Mouse (Mus musculus) liver, postnatal 0 days (tissue): Measurements from ENCODE around the gene Rsg1. TPM values are rescaled to one million over a fixed set of nuclear protein-coding genes. Genes with fewer than 3 reads are reported as not detected.

Experiments
- ATAC-seq: fragments of 200-750 bp; cut with Nextera tagmentation; 2 replicates; pipeline ENCODE4 v1.8.0; 2017; ENCODE audit warnings: mild to moderate bottlenecking, moderate library complexity
- DNase-seq: peaks from one replicate; pipeline ENCODE4 v3.0.0-alpha.2; 2016
- H3K27ac ChIP-seq: fragments of 300-500 bp; sonication (generic); 2 replicates; pipeline ENCODE4 v1.5.1; 2014; ENCODE audit warnings: antibody characterized with exemption, moderate library complexity, mild to moderate bottlenecking, low read depth
- H3K27me3 ChIP-seq: fragments of 300-500 bp; sonication (generic); 2 replicates; pipeline ENCODE4 v1.6.1; 2014; ENCODE audit warnings: low read length, control low read depth, mixed read lengths; ENCODE audit not compliant: insufficient read depth
- H3K36me3 ChIP-seq: fragments of 300-500 bp; sonication (generic); replicated peaks from 2 replicates; pipeline ENCODE4 v1.6.1; 2014; ENCODE audit warnings: mild to moderate bottlenecking, control low read depth, low read length, moderate library complexity, mixed read lengths; ENCODE audit not compliant: insufficient read depth
- H3K4me1 ChIP-seq: fragments of 300-500 bp; sonication (generic); 2 replicates; pipeline ENCODE4 v1.6.1; 2014; ENCODE audit warnings: antibody characterized with exemption, mild to moderate bottlenecking, control low read depth; ENCODE audit not compliant: insufficient read depth
- H3K4me2 ChIP-seq: fragments of 300-500 bp; sonication (generic); 2 replicates; pipeline ENCODE4 v1.6.1; 2014; ENCODE audit warnings: low read depth, mild to moderate bottlenecking, low read length, moderate library complexity, mixed read lengths
- H3K4me3 ChIP-seq: fragments of 300-500 bp; sonication (generic); 2 replicates; pipeline ENCODE4 v1.5.1; 2014; ENCODE audit warnings: low read depth, low read length
- H3K9ac ChIP-seq: fragments of 300-500 bp; sonication (generic); replicated peaks from 2 replicates; pipeline ENCODE4 v1.6.1; 2014; ENCODE audit warnings: mild to moderate bottlenecking, moderate library complexity
- H3K9me3 ChIP-seq: fragments of 300-500 bp; sonication (generic); 2 replicates; pipeline ENCODE4 v1.6.1; 2016; ENCODE audit warnings: mild to moderate bottlenecking, control low read depth, low read length, mixed read lengths
- CTCF ChIP-seq: sonication (generic); IDR thresholded peaks from 2 replicates; pipeline ENCODE4 v1.5.1; 2016; ENCODE audit warnings: antibody characterized with exemption, low read depth
- EP300 ChIP-seq: IDR thresholded peaks from 2 replicates; pipeline ENCODE4 v1.6.1; 2016; ENCODE audit warnings: antibody characterized with exemption, low read depth, mild to moderate bottlenecking
- WGBS: fragments of 180-500 bp; shearing (Covaris S2); extraction: QIAGEN DNeasy Blood & Tissue Kit; methylation state at CpG from one replicate; pipeline ENCODE4 v1.1.7; 2014; ENCODE audit not compliant: insufficient replicate concordance; 5-methylcytosine and 5-hydroxymethylcytosine counted together
- polyA plus RNA-seq: library from polyadenylated mRNA; unstranded; fragments of >200 nt; fragmentation: Nextera tagmentation; extraction: Ambion mirVana; gene quantifications from 2 replicates; pipeline ENCODE4 v1.2.1, GENCODE M21; 2015

Gene Rsg1
- polyA plus RNA-seq, 1 experiment from 2014 or later, result 0.43 TPM

DNA sequence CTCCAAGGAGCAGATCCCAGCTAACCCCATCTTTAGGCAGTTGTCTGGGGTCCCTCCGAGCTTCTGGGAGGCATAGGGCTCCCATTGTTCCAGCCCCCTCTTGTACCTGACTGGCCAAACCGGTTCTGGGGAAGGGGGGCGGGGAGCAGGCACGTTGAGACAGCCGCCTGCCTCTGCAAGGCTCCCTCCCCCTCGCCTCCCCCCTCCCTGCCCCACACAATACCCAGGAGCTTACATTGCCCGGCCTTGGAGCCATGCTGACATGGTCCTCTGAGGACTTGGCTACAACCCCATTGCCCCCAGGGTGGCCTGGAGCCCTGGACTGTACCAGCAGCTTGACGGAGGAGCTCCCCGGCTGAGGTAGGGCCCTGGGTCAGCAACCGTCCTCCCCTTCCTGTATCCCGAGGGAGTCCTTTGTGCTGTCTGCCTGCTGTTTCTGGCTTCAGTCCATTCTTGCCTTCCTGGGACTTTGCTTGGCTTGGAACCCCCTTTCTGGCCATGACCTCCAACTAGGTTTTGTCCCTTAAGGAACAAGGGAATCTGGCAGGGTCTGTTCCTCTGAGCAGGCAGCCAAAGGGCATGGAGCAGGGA lies 29.0 kb downstream of the Rsg1 start:
- DNase-seq (no peak), ATAC-seq (no peak)
- TF ChIP-seq CTCF (no peak), EP300 (no peak)
- no peak overlapping the region for H3K4me3 ChIP-seq
- no peak overlapping the region for H3K4me2 ChIP-seq
- H3K27ac ChIP-seq, result no peak overlapping the region
- peaks cover 24% of the 10 kb centered on the region for H3K4me1 ChIP-seq
- H3K9me3 ChIP-seq, result no peaks in the 10 kb centered on the region
- H3K9ac ChIP-seq, result no peak overlapping the region
- WGBS, result 15% methylated on average over 10 of the region's 11 CpGs
- no peaks in the 10 kb centered on the region for H3K36me3 ChIP-seq
- H3K27me3 ChIP-seq, result peaks cover 77% of the 10 kb centered on the region

DNA sequence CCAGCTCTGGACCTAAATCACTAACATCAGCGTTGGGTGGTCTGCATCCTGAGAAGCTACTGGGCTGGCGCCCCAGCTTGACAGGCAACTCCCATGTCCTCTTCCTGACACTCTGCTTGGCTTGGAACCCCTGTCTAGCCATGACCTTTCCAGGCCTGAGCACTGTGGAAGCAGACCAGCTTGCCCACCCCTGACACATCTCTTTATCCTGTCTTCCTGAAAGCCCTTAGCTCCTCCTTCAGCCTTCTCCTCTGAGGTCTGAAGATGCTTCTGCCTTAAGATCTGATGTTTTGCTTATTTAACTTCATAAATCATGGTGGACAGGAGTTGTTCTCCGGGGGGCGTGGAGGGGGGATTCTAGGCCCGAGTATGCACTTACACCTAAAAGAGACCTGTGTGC lies 29.9 kb downstream of the Rsg1 start:
- TF ChIP-seq EP300, result no peak
- no peak for TF ChIP-seq CTCF
- Histone ChIP-seq H3K36me3 (no peaks in the 10 kb centered on the region), H3K9me3 (no peaks in the 10 kb centered on the region), H3K9ac (no peak overlapping the region), H3K4me1 (peaks cover 27% of the 10 kb centered on the region), H3K27ac (no peak overlapping the region), H3K27me3 (peaks cover 80% of the 10 kb centered on the region), H3K4me3 (no peak overlapping the region), H3K4me2 (no peak overlapping the region)
- ATAC-seq, result no peak
- no peak for DNase-seq
- WGBS, result 56% methylated on average over 5 of the region's 5 CpGs

DNA sequence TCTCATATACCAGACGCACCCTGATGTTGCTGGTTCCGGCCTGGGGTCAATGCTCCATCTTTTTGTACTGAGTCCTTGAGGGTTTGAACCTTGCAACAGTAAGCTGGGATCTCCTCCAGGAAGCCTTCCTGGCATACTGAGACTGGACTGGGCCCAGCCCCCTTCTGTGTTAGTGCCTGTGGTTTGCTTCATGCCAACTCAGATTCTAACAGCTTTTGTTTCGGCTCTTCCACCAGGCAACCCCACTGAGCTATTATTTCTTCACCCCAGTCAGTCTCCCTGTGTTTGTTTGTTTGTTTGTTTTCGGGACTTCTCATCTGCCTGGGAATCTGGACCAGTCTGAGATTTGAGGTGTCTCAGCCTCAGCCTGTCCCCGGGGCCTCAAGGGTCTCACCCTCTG lies 30.6 kb downstream of the Rsg1 start:
- no peak overlapping the region for H3K9ac ChIP-seq
- WGBS, result 54% methylated on average over 5 of the region's 5 CpGs
- H3K27ac ChIP-seq, result no peak overlapping the region
- peaks cover 79% of the 10 kb centered on the region for H3K27me3 ChIP-seq
- no peak for ATAC-seq
- DNase-seq, result no peak
- peaks cover 22% of the 10 kb centered on the region for H3K4me1 ChIP-seq
- no peaks in the 10 kb centered on the region for H3K9me3 ChIP-seq
- H3K4me3 ChIP-seq, result no peak overlapping the region
- H3K36me3 ChIP-seq, result no peaks in the 10 kb centered on the region
- no peak overlapping the region for H3K4me2 ChIP-seq
- TF ChIP-seq EP300, result no peak
- no peak for TF ChIP-seq CTCF

DNA sequence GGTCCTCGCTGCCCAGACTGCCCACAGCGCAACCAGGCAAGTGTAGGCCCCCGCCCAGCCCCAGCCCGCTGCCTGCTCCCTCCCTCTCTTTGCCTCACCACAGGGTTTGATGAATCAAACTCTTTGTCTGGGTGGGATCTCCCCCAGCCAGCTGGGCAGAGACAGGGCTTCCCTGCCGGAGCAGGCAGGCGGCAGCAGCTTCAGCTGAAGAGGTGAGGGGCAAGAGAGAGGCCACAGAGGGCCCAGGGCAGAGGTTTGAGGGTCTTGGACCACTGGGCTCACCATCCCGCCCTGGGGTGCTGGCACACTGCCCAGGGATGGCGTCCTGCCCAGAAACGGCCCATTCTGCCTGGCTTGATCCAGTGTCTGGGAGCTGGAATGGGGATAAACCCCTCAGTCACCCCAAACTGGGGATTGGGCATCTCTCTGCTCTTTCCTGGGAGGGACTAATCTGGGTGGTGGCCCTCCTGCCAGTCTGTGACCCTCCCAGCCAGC lies 31.2 kb downstream of the Rsg1 start:
- 37% methylated on average over 9 of the region's 9 CpGs for WGBS
- no peak for TF ChIP-seq CTCF
- no peak for TF ChIP-seq EP300
- Histone ChIP-seq H3K27ac (no peak overlapping the region), H3K4me2 (no peak overlapping the region), H3K9ac (no peak overlapping the region), H3K4me3 (no peak overlapping the region), H3K27me3 (peaks cover 76% of the 10 kb centered on the region), H3K36me3 (no peaks in the 10 kb centered on the region), H3K9me3 (no peaks in the 10 kb centered on the region), H3K4me1 (peaks cover 16% of the 10 kb centered on the region)
- ATAC-seq, result no peak
- peak; percentile 49 for DNase-seq

DNA sequence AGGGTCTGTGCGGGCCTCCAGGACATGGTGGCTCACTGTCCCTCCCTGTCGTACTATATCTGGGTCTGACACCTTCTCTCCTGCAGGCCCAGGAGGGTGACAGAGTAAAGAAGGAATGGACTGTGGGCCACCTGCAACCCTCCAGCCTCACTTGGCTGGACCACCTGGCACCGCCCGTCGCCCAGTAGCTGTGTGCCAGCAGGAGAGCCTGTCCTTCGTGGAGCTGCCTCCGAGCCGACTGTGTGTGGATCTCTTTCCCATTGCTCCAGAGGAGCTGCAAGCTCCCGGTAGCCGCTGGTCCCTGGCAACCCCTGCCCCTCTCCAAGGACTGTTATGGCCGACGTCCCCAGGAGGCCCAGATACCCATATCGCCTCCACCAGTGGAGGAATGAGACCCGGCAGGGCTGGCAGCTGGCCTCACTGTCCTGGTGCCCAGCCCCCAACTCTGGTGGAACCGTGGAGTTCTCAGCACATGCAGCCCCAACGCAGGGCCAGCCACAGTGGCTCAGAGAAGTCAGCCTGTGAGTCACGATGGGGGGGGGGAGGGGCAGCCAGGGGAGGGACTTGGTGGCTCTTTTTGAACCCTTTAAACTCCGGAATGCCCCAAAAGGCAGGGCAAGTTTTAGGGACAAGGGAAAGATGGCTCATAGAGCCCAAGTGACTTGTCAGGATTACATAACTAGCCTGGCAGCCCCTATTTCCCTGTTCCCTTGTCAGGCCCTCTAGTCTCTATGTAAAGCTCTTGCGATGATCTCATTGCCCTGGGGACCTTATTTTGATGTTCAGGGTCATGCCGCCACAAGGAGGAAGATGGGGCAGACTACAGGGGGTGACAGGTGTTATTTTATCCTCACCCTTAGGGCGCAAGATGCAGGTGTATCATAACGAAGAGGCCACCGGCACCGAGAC lies 32.6 kb downstream of the Rsg1 start:
- Histone ChIP-seq H3K36me3 (no peaks in the 10 kb centered on the region), H3K27ac (no peak overlapping the region), H3K4me3 (no peak overlapping the region), H3K4me2 (no peak overlapping the region), H3K9ac (no peak overlapping the region), H3K27me3 (peaks cover 67% of the 10 kb centered on the region), H3K4me1 (peaks cover 6% of the 10 kb centered on the region), H3K9me3 (no peaks in the 10 kb centered on the region)
- ATAC-seq (no peak), DNase-seq (no peak)
- WGBS, result 34% methylated on average over 24 of the region's 24 CpGs
- TF ChIP-seq EP300 (no peak), CTCF (no peak)

DNA sequence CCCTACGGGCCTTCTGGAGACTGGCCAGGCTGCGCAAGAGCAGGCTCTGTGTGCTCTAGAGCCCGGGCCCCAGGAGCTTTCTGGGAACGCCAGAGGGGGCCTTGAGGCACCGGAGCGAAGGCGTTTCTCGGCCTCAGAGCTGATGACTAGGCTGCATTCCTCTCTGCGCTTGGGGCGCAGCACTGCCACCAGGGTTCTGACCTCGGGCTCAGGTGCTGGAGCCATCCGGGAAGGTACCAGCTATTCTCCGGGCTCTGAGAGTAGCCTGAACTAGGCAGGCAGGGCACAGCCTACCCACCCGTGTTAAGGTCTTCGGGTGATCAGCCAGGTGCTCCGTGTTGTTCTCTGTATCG lies 33.2 kb downstream of the Rsg1 start:
- Histone ChIP-seq H3K27me3 (peaks cover 62% of the 10 kb centered on the region), H3K9ac (no peak overlapping the region), H3K4me2 (no peak overlapping the region), H3K36me3 (no peaks in the 10 kb centered on the region), H3K27ac (no peak overlapping the region), H3K9me3 (no peaks in the 10 kb centered on the region), H3K4me3 (no peak overlapping the region), H3K4me1 (peaks cover 4% of the 10 kb centered on the region)
- 11% methylated on average over 17 of the region's 17 CpGs for WGBS
- TF ChIP-seq CTCF (no peak), EP300 (no peak)
- no peak for ATAC-seq
- DNase-seq, result no peak
